Mouse (Mus musculus) thymus, adult 2 months (tissue): ENCODE data around the gene Samd4. TPM values are rescaled to one million over a fixed set of nuclear protein-coding genes. Genes with fewer than 3 reads are reported as not detected.

Experiments
- DNase-seq: peaks from one replicate; pipeline ENCODE4 v3.0.0; 2021
- H3K27ac ChIP-seq: fragments of 200-500 bp; 2 replicates; pipeline ENCODE4 v1.5.1; 2012; ENCODE audit warnings: low read length, control low read depth; ENCODE audit not compliant: control insufficient read depth, insufficient read depth
- H3K27me3 ChIP-seq: fragments of 200-500 bp; 2 replicates; pipeline ENCODE4 v1.6.1; 2012; ENCODE audit warnings: mild to moderate bottlenecking, low read length, moderate library complexity, mixed read lengths; ENCODE audit not compliant: control insufficient read depth, insufficient read depth
- H3K36me3 ChIP-seq: fragments of 200-500 bp; 2 replicates; pipeline ENCODE4 v1.6.1; 2012; ENCODE audit warnings: mild to moderate bottlenecking, low read length, moderate library complexity; ENCODE audit not compliant: control insufficient read depth, insufficient read depth
- H3K4me1 ChIP-seq: fragments of 200-500 bp; replicated peaks from 2 replicates; pipeline ENCODE4 v1.6.1; 2012; ENCODE audit warnings: low read length; ENCODE audit not compliant: control insufficient read depth, insufficient read depth
- H3K4me3 ChIP-seq: fragments of 200-500 bp; 2 replicates; pipeline ENCODE4 v1.5.1; 2012; ENCODE audit warnings: mild to moderate bottlenecking, low read length, control low read depth, moderate library complexity; ENCODE audit not compliant: control insufficient read depth, insufficient read depth
- CTCF ChIP-seq: fragments of 200-500 bp; IDR thresholded peaks from 2 replicates; pipeline ENCODE4 v1.5.1; 2012; ENCODE audit warnings: mild to moderate bottlenecking, control low read depth, low read length, moderate library complexity, borderline replicate concordance; ENCODE audit not compliant: control insufficient read depth, poor library complexity, insufficient read depth; ENCODE audit errors: extremely low read depth
- POLR2A ChIP-seq: fragments of 200-500 bp; IDR thresholded peaks from 2 replicates; pipeline ENCODE4 v1.6.1; 2012; ENCODE audit warnings: mild to moderate bottlenecking, low read length, control low read depth, moderate library complexity; ENCODE audit not compliant: control insufficient read depth, poor library complexity, insufficient read depth; ENCODE audit errors: extremely low read depth
- WGBS: fragments of 180-500 bp; shearing (Covaris S2); methylation state at CpG from one replicate; pipeline ENCODE4 v1.1.7; 2018; 5-methylcytosine and 5-hydroxymethylcytosine counted together
- polyA plus RNA-seq: library from polyadenylated mRNA; depleted of rRNA; stranded (reverse); fragments of >200 nt; gene quantifications from 2 replicates; pipeline ENCODE4 v1.2.3, GENCODE M21; 2012

The Samd4 gene
- polyA plus RNA-seq, 1 experiment: 3.1 TPM

DNA sequence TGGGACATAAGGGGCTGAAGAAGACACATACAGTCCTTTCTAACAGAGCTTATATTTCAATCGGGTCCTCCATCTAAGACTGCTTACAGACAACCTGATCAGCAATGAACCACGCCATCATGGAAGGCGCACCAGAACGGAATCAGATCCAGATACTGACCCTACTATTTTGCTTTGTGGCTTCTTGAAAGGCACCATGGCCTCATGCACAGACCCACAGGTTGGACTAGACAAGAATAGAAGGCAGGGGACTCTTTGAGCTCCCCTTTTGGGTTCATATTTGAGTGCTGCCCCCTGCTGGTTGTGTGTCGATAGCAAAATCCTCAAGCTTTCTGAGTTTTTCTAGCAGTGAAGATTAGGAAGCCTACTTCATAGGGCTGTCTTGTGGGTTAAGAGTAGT, 204.5 kb downstream of the Samd4 start:
- H3K27ac ChIP-seq: no peak overlapping the region
- 29% methylated on average over 5 of the region's 5 CpGs for WGBS

DNA sequence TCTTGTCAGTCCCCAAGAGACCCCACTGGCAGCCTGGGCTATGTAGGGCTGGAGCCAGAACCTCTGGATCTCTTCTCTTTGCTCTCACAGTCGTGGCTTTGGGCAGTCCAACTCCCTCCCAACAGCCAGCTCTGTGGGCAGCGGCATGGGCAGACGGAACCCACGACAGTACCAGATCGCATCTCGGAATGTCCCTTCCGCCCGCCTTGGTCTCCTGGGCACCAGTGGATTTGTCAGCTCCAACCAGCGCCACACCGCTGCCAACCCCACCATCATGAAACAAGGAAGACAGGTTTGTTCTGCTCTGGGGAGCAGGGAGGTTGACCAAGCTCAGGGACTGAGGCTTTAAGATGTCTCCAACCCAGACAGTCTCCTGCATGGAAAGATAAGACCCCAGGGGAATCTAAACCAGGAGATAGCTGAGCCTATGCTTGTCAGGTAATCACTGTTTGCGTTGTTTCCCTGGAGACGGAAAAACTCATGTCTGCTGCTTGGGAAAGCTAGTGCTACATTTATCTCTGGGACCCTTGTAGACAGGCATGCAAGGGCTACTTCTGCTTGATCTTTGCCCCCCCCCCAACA, 205.1 kb downstream of the Samd4 start:
- Histone ChIP-seq H3K4me3 (no peak overlapping the region), H3K36me3 (no peaks in the 10 kb centered on the region), H3K27me3 (no peaks in the 10 kb centered on the region), H3K4me1 (peaks cover 16% of the 10 kb centered on the region), H3K27ac (no peak overlapping the region)
- 91% methylated on average over 12 of the region's 12 CpGs for WGBS
- DNase-seq: no peak
- TF ChIP-seq POLR2A: no peak
- TF ChIP-seq CTCF: no peak

More for the DNA sequence above, 204.5 kb downstream of the Samd4 start:
- H3K4me1 ChIP-seq: peaks cover 16% of the 10 kb centered on the region
- no peaks in the 10 kb centered on the region for H3K36me3 ChIP-seq
- H3K27me3 ChIP-seq: no peaks in the 10 kb centered on the region
- no peak overlapping the region for H3K4me3 ChIP-seq
- peak; percentile 85 for DNase-seq
- TF ChIP-seq POLR2A: no peak
- no peak for TF ChIP-seq CTCF

DNA sequence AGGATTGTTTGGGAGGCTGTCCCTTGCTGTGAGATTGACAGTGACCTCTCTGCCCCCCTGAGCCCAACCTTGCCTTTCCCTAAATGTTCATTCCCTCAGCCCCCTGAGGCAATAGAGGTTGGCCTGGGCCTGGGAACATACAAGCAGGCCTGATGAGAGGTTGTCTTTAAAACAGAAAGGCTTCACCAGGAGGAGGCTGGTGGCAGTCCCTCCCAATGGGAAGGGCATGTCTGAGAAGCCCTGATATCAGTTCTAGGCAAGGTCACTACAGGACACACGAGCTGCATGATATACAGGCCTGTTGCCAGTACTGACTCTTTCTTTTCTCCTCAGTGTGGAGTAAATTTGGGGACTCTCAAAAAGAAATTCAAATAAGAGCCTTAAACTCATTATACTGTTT, 205.7 kb downstream of the Samd4 start:
- no peaks in the 10 kb centered on the region for H3K36me3 ChIP-seq
- H3K27ac ChIP-seq: no peak overlapping the region
- no peaks in the 10 kb centered on the region for H3K27me3 ChIP-seq
- 88% methylated on average over 1 of the region's 1 CpGs for WGBS
- no peak for DNase-seq
- no peak overlapping the region for H3K4me3 ChIP-seq
- TF ChIP-seq POLR2A (no peak), CTCF (no peak)
- H3K4me1 ChIP-seq: peaks cover 16% of the 10 kb centered on the region

DNA sequence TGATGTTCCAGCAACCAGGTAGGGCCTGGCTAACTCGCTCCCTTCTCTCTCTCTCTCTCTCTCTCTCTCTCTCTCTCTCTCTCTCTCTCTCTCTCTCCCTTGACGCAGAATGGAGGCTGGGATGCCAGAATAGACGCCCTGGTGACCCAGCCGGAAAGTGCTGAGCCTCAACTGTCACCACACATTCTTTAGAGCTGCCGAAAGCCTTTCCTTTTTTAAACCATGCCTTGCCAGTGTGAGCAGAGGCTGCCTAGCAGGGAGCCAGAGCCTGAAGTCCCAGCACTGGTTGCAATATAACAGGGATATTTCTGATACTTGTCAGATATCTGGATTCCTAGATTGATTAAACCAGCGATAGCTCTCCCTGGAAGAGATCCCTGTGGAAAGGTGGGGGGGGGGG, 206.5 kb downstream of the Samd4 start:
- no peak overlapping the region for H3K27ac ChIP-seq
- TF ChIP-seq CTCF (no peak), POLR2A (no peak)
- no peak overlapping the region for H3K4me3 ChIP-seq
- H3K36me3 ChIP-seq: no peaks in the 10 kb centered on the region
- peaks cover 16% of the 10 kb centered on the region for H3K4me1 ChIP-seq
- no peak for DNase-seq
- 76% methylated on average over 6 of the region's 6 CpGs for WGBS
- no peaks in the 10 kb centered on the region for H3K27me3 ChIP-seq

DNA sequence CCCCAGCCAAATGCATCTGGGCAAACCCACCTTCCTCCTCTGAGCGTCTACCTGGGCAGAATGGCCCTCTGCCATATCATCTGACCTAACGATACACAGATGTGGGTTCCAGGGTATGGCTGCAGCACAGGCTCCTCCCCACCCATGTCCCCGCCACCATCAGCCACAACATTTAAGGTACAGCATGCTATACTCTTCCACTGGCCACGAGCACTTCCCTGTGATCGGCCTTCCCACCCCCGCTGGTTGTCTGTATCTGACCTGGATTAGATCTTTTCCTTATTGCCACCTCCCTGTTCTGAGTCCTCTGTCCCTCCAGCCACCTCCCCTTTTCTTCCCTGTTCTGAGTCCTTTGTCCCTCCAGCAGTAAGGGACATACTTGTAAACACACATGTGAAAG, 209.3 kb downstream of the Samd4 start:
- Histone ChIP-seq H3K27ac (no peak overlapping the region), H3K4me1 (peaks cover 15% of the 10 kb centered on the region), H3K4me3 (no peak overlapping the region), H3K27me3 (no peaks in the 10 kb centered on the region), H3K36me3 (no peaks in the 10 kb centered on the region)
- DNase-seq: no peak
- 96% methylated on average over 6 of the region's 6 CpGs for WGBS
- no peak for TF ChIP-seq POLR2A
- TF ChIP-seq CTCF: no peak

DNA sequence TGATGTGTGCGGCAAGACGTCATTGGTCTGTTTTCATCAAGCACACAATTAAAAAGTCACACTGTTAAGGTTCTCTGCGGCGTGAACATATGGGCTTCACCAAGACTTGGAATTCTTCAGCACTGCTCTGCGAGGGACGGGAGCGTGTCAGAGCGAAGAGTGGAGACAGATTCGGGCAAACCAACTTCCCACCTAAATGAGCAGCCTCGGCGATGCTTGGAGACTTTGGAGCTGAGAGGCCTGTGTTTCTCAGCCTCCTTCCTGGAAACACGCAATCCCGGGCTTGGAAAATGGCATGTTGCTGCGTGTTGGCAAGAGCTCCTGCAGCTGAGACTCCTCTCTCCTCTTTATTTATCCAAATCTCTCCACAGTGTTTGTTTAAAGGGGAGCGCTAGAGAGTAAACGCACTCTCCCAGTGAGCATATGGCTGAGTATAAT, 210.7 kb downstream of the Samd4 start:
- H3K27ac ChIP-seq: no peak overlapping the region
- no peak overlapping the region for H3K4me3 ChIP-seq
- no peak for DNase-seq
- no peak for TF ChIP-seq CTCF
- TF ChIP-seq POLR2A: no peak
- WGBS: 92% methylated on average over 16 of the region's 16 CpGs
- H3K4me1 ChIP-seq: peaks cover 12% of the 10 kb centered on the region
- no peaks in the 10 kb centered on the region for H3K36me3 ChIP-seq
- H3K27me3 ChIP-seq: no peaks in the 10 kb centered on the region

DNA sequence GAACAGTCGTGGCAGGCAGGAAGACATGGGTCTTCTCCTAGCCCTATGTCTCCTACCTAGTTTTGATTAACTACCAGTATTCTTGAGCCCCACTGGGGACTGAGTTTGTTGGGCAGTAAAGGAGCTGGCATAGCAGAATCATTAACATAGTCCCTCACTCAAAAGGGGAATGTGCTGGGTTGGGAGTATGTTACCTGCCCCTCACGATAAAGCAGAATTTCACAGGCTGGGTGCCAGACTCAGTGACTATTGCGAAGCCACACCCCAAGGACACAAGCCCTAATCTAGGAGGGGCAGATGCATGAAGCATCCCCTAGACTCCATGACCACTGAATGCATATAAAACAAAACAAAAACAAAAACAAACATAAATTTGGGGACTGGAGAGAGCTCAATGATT, 212.4 kb downstream of the Samd4 start:
- no peak for TF ChIP-seq POLR2A
- no peak for TF ChIP-seq CTCF
- WGBS: 88% methylated on average over 3 of the region's 3 CpGs
- Histone ChIP-seq H3K36me3 (no peaks in the 10 kb centered on the region), H3K27me3 (no peaks in the 10 kb centered on the region), H3K4me3 (no peak overlapping the region), H3K4me1 (peaks cover 8% of the 10 kb centered on the region), H3K27ac (no peak overlapping the region)
- DNase-seq: no peak
